Mouse (Mus musculus) cerebellum, adult 18-20 months (tissue): ENCODE data around the gene Cth.
A peak's percentile ranks its signal among the peaks of the same experiment; 100 is the strongest.

ENCODE experiments used
- DNase-seq, 2 experiments: peaks; one replicate each; pipeline ENCODE4 v3.0.0; 2021

Gene Cth

GRCm38 (mm10) chr3:157910262-157910661 lies 14.6 kb downstream of the Cth start:
- DNase-seq = no peak

- DNase-seq = no peak
Observed at GRCm38 (mm10) chr3:157908166-157908565, 16.7 kb downstream of the Cth start.

- no peak for DNase-seq
Observed at GRCm38 (mm10) chr3:157901721-157902120, 23.2 kb downstream of the Cth start.

GRCm38 (mm10) chr3:157899986-157900385 lies 24.9 kb downstream of the Cth start:
- DNase-seq = no peak

- DNase-seq = no peak
Observed at GRCm38 (mm10) chr3:157897645-157898044, 27.2 kb downstream of the Cth start.

- DNase-seq = no peak
Observed at GRCm38 (mm10) chr3:157891819-157892218, 33.1 kb downstream of the Cth start.

- no peak for DNase-seq
Observed at GRCm38 (mm10) chr3:157884081-157884643, 40.7 kb downstream of the Cth start.

GRCm38 (mm10) chr3:157883085-157883484 lies 41.8 kb downstream of the Cth start:
- DNase-seq = no peak

GRCm38 (mm10) chr3:157881992-157882391 lies 42.9 kb downstream of the Cth start:
- DNase-seq = no peak

- no peak for DNase-seq
Observed at GRCm38 (mm10) chr3:157880983-157881382, 43.9 kb downstream of the Cth start.

- DNase-seq = no peak
Observed at GRCm38 (mm10) chr3:157877847-157878246, 47.0 kb downstream of the Cth start.

GRCm38 (mm10) chr3:157876439-157877156 lies 48.3 kb downstream of the Cth start:
- peak; percentile 51 to 54 for DNase-seq

- DNase-seq = no peak
Observed at GRCm38 (mm10) chr3:157872897-157873296, 52.0 kb downstream of the Cth start.

- DNase-seq = no peak
Observed at GRCm38 (mm10) chr3:157867836-157868235, 57.0 kb downstream of the Cth start.

- no peak for DNase-seq
Observed at GRCm38 (mm10) chr3:157866251-157866650, 58.6 kb downstream of the Cth start.

- no peak for DNase-seq
Observed at GRCm38 (mm10) chr3:157865848-157866247, 59.0 kb downstream of the Cth start.

- DNase-seq = no peak
Observed at GRCm38 (mm10) chr3:157865431-157865830, 59.4 kb downstream of the Cth start.

- DNase-seq = no peak
Observed at GRCm38 (mm10) chr3:157852806-157853205, 72.1 kb downstream of the Cth start.

- no peak for DNase-seq
Observed at GRCm38 (mm10) chr3:157848503-157848902, 76.4 kb downstream of the Cth start.

- no peak for DNase-seq
Observed at GRCm38 (mm10) chr3:157847338-157848284, 77.3 kb downstream of the Cth start.
